Mouse (Mus musculus): Measurements from ENCODE around the gene Celsr2.
A peak's percentile ranks its signal among the peaks of the same experiment; 100 is the strongest.

Celsr2 gene

DNA sequence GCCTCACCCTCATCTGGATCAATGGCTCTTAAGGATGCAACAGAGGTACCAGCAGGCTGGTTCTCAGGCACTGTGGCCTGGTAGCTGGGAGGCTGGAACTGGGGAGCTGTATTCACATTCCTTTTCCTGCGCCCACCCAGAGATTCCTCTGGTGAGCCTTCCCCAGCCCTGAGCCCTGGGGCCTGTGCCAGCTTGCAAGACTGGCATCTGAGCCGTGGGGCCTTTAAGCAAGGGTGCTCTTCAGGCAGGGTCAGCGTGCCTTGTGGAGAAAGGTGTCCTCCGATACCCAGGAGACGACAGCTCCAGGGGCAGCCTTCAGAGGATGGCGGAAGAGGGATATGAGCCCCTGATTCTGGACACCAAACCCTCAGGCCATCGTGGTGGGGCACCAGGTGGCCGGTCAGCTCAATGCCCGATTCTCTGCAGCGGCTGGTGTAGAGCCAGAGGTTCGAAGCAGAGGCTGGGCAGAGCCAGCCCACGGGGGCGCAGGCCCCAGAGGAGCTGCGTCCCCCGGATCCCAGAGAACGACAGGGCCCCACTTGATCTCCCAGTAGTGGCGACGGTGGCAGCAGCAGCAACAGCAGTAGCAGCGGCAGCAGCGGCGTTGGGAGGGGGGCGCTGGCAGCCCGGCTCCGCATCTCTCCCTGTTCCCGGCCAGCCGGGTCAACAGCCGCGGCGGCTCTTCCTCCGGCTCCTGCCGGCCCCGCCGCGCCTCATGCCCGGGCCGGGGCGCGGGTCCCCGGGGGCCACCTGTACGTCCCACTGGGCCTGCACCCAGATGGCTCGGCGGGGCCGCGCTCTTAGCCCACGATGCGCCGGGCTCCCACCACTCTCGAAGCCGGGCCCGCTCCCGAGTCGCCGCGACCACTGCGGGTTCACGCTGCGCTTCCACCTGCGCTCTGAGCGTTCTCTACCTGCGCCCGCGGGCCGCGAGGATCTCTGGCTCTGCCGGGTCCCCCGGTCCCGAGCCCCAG is at the start of gene Celsr2:
Celsr2 (minus strand) TSS at position 696 of the 974 bp plus-strand sequence.
- no peak for DNase-seq (ENCODE audit: low spot score in 2 of 2)

DNA sequence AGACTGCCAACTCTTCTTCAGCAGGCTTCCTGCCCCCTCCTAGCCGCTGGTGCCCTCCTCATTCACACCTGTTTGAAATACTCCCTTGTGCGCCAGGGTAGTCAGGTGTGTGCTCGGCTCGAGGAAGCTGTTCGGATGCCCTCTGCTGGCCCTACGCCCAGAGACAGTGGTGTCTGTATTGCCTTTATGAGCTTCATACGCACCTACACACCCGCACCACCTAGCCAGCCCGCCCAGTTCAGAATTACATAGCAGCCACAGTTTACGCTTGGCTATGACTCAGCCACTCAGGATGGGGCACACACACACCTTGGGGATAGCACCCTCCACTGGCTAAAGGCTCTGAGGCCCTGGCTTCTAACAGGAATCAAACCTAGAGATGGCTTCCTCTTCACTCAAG is 43.5 kb upstream of the Celsr2 start:
- DNase-seq (ENCODE audit: low spot score in 2 of 2), result no peak

DNA sequence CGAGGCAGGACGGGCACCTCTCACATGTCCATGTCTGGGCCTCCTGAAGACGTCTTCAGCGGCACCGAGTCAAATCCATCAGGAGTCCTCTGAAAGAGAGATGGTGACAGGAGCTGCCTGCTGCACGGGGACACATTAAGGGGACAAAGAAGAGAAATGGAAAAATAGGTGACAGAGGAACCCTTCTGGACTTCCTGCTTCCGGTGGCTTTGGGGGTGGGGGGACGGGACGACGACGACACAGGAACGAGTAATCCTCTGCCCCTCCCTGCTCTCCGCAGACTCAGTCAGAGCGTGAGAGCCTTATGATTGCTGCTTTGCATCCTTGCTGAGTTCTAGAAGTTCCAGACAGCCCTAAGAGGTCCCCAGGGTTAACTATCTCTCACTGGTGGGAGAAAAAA is 43.0 kb upstream of the Celsr2 start:
- DNase-seq (ENCODE audit: low spot score in 2 of 2), result no peak

DNA sequence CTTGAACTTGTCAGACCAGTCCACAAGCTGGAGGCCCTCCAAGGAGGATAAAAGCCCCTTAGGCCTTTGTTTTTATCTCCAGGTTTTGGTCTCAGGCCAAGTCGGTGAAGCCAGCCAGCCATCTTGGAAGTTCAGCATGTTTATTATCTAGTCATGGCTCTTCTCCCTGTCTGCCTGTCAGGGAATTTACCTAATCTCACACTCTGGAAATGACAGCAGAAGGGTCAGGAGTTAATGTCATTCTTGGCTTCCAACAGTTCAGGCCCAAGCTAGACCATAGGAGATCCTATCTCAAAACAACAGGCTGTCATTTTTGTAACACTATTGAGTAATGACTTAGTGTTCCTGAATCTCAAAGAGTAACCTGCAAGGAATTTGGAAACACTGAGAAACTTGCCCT is 38.8 kb upstream of the Celsr2 start:
- no peak for DNase-seq (ENCODE audit: low spot score in 2 of 2)

DNA sequence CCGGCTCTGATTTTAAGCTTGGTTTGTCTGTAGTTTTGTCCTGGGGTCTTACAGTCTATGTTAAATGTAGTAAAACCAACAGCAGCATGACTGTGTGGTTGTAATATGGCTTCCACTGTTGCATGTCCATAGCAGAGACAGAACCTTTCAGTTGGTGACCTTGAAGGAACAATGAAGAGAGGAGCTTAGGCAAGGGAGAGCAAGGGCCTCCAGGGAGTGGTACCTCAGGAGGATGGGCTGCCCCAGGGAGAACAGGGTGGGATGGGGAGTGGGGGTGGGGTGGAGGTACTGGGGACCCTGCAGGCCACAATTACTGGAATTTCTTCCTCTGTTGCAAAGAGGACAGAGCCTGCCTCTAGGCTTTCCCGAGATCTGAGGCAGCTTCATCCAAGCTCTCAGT is 36.6 kb upstream of the Celsr2 start:
- DNase-seq (ENCODE audit: low spot score in 2 of 2), result no peak

DNA sequence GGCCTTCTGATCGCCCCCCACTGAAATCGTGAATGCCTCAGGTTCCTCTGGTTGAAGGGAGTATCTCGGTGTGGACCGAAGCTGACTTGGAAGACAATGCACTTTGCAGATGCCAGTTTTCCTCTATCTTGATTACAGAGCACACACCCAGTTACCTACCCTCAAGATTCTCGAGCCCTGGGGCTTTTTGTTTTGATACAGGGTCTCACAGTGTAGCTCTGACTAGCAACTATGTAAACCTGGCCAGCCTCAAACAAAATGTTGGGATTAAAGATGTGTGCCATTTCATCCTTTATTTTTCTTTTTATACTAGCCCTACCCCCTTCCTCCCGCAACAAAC is 30.0 kb upstream of the Celsr2 start:
- DNase-seq (ENCODE audit: low spot score in 2 of 2), result no peak

DNA sequence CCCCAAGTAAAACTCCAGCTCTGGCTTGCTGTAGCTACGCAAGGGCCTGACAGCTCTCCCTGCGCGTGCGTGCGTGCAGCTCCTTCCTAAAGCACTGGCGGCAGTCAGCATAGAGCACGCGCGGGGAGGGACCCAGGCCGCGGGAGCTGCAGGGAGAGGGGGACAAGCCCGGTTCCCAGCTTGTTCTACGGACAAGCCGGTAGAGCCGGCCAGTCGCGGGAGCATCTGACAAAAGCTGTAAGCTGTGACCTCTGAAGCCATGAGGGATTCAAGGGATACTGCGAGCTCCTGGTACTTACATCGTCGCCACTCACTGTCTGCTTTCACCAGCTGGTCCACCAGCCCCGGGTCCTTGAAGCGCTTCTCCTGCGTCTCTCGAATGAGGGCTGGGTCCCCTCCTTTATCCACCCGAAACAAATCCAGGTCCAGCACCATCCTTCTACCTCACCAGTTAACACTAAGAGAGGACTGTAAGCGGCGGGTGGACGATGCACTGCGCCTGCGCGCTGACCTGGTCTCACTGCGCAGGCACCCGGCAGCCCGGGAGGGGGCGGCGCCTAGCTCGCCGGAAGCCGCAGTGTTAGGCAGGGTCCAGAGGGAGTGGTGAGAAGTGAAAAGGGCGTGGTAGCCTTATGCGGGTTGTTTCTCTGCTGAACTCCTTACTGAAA is 29.5 kb upstream of the Celsr2 start, which contains the start of gene Sars:
Sars (minus strand) TSS at position 512 of the 668 bp plus-strand sequence.
- peak; percentile 61 to 90 for DNase-seq (ENCODE audit: low spot score in 2 of 2)

DNA sequence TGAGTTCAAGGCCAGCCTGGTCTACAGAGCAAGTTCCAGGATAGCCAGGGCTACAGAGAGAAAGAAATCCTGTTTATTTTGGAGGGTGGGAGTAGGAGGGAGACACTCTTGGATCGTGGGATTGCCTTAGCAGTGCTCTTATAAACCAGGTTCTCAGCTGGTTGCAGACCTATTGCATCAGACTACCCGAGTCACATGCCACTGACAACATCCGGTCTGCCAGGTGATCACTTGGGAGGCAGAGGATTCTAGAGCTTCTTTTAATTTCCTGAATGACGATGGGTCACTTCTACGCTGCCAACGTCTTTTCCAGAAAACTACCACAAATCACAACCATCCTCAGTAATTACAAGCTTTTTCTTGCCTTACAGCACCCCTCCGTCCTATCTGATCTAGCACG is 28.7 kb upstream of the Celsr2 start:
- DNase-seq (ENCODE audit: low spot score in 2 of 2), result peak in 1 of 2 experiments; percentile 47

DNA sequence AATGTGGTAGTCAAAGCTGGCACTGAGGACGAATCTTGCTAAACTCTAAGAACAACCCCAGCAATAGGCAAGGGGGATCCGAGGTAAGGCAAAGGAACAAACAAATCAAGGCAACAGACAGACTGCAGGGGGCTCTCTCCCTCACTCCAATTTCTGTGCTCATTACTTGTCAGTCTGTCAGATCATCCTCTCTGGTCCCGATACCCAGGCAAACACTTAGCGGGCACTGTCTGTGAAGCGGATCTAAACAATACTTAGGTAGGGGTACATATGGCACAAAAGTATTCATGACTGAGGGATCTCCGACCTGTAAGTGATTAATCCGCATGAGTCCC is 21.0 kb upstream of the Celsr2 start:
- DNase-seq (ENCODE audit: low spot score in 2 of 2), result no peak

DNA sequence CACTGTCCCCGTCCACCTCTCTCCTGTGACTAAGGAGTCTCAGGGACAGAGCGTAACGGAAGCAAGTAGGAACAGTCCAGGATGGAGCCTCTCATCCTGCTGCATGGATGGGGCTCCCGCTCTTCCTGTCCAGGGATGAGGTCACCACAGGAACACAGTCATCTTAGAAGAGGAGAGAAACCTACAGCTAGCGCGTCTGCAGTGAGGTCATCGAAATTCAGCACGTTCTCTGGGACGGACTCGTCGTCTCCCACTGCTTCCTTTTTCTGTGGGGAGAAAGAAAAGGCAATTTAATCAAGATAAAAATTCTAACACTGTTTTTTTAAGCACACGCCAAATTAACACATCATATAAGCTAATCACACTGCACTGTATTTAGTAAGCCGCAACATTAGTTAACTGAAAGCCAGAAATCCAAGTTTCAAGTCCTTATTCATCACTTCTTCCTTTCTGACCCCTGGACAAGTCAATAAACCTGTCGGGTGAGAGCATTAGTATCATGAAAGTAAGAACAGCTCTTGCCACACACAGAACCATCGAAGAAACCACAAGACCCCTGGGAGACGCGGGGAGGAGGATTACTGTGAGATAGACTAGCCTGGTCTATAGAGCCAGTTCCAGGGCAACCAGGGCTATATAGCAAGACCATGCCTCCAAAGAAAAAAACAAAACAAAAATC is 20.5 kb upstream of the Celsr2 start:
- DNase-seq (ENCODE audit: low spot score in 2 of 2), result no peak

DNA sequence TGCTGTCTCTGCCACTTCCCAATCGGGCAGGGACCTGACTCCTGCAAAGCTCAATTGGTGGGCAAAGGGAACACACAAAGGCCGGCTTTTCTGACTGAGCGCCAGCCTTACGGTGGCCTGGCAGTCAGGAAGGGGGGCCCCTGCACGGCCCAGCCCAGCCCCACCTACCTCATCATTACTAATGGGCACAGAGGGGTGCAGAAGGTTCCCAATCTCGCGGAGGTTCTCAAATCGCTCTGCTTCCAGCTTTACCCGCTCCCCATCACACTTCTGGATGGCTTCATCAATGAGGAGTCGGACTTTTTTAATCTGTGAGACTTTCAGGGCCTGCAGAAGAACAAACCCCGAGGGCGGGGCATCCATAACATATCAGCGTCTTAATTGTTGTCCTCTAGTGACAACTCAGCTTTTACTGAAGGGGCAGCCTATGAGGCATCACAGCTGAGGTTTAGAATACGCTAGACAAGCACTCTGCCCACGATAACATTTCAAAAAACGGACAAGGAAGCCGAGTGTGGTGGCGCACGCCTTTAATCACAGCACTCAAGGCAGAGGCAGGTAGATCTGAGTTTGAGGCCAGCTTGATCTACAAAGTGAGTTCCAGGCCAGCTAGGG is 18.6 kb upstream of the Celsr2 start:
- DNase-seq (ENCODE audit: low spot score in 2 of 2), result no peak

DNA sequence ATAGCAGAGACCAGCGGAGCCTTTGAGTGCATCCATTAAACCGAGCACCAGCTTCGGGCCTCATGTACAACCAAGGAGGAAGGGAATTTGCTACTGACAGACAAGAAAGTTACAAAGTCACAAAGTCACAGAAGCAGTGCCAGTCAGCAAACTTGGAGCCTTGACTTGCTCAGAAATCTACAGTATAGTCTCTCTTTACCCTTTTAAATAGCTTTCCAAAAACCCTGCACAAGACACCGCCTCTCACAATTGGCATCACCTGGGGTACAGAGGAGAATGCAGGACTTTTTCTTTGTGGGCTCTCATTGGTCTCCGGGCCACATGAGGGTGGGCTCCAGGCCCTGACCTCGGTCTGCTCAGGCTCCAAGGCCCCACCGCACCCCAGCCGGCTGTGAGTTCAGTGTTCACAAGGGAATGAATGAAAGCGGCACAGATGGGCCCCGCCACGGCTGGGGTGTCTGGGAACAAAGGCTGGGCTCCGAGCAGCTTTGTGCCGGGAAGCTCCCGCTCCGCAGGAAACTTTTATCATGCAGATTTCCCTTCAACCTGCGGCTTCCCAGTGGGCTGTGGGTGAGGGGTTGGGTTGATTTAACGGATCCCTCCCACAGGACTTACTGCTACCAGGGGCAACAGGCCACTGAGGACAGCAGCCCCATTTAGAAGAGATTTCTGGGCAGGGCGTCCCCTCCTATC is 18.0 kb upstream of the Celsr2 start:
- no peak for DNase-seq (ENCODE audit: low spot score in 2 of 2)

DNA sequence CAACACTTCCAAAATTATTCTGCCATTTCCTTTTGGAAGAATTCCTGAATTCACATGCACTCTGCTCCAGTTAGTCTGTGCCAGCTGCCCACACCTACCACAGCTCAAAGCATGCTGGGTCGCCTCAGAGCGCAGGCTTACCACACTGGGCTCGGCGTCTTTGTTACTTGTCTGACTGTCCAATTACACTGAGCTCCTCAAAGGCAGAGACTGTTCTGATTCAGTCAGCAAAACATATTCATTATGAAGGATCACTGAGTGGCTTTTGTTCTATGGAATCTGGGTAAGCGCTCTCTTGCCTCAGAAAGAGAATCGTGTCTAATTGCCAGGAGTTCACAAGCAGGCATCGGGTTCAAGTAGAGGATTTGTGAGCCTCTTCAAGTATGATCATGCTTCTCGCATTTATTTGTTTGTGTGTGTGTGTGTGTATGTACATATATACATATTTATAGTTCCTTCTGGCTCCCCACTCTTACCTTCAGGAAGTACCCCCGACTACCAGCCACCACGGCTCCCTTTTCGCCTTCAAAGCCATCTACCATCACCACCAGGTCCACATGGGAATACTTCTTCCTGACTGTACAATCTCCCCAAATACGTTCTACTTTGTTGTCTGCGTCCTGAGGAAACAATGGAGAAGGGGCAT is 17.3 kb upstream of the Celsr2 start:
- peak in 1 of 2 experiments; percentile 45 for DNase-seq (ENCODE audit: low spot score in 2 of 2)

DNA sequence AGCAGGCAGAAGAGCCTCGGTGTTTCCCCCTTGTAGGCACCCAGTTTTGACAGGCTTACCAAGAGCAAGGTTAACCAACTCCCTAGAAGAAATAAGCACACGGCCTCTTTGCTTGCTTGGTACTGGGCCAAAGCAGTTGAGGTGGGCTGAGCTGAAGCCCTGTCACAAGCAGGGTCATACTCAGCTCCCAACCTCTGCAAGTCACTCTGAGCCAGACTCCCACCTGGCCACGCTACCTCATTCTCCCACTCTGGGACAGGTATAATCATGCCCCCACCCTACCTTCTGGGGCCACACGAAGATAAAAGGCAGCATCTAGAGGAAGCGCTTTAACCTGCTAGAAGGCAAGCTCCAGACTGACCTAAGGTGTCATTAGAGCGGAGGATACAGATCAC is 10.3 kb upstream of the Celsr2 start:
- no peak for DNase-seq (ENCODE audit: low spot score in 2 of 2)

DNA sequence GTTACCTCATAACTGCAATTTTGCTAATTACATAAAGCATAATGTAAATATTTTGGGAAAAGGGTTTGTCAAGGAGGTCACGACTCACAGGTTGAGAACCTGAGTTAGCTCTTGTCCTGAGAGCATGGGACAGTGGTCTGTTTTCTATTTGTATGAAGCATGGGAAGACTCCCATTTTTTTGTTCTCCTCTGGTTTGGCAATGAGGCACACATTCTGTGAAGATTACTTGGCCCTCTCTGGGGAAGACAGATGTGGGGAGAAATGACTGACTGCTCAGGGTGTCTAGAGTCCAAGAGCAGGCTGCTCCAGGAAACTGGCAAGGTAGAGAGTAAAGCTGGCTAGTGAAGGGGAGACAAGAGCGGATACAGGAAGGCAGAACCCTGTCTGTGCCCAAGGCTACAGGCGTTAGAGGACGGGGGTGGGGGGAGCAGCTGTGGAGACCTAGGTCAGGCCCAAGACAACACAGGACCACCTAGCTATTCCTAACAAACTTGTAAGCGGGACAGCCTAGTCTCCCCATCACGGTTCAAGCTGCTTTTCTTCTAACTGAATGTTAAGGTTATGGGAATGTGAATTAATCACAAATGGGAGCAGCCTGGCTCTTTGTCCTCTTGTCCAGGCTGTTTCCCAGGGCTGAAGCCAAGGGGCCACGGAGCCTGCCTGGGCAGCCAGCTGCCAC is 9.7 kb upstream of the Celsr2 start:
- no peak for DNase-seq (ENCODE audit: low spot score in 2 of 2)

DNA sequence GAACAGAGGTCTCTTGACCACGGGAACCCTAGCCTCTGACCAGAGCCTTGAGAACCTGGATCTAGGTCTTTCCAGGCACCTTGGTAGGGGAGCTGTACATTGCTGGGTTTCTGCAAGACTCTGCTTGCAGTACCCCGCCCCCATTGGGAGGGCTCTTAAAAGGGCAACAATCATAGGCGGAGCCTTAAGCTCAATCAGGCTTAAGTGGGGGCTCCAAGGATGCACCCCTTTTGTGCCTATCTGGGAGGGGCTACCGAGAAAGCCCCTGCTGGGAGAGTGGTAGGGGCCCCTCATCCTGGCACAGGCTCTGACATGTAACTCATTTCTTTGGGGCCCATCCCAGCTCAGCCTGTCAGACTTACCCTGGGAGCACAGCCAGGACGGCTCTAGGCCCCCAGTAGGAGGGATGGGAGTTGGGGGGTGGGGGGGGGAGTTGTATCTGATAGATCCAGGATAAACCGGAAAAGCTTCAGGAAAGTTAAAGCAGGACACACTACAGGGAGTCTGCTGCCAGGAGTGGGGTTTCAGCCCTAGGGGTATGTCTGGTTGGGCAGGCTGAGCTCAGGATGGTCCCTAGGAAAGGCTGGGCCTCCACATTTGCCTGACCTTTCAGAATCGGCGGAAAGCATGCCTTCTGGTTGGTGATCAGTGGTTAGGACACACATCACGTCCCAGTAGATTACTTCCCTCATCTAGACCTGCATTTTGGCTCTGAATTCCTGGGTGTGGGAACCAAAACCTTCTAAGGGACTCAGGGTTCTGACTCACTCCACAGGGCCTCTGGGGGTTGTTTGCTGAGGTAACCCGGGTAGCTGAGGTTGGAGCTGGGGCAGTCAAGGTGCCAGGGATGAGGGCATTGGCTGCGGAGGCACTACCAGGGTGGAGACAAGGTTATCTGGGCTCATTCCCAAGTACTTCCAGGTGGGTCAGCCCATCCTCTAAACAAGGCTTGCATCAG is 8.8 kb upstream of the Celsr2 start:
- DNase-seq (ENCODE audit: low spot score in 2 of 2), result peak in 1 of 2 experiments; percentile 62

DNA sequence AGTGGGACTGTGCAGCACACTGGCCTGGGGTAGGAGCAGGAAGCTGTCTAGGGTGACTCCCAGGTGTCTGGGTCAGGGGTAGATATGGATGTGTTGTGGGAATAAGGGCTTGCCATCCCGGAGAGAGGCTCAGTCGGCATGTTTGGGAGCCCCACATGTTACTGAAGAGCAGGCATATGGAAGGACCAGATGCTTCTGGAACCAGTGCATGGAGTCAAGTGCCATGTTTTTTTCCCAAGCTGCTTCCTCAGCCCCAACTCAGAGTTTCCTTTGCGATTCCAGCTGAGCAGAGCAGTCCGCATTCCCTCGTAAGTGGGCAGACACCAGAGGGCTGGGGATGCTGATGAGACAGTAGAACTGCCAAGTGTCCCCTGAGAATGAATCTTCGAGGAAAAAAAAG is 7.7 kb upstream of the Celsr2 start:
- peak in 1 of 2 experiments; percentile 51 for DNase-seq (ENCODE audit: low spot score in 2 of 2)

DNA sequence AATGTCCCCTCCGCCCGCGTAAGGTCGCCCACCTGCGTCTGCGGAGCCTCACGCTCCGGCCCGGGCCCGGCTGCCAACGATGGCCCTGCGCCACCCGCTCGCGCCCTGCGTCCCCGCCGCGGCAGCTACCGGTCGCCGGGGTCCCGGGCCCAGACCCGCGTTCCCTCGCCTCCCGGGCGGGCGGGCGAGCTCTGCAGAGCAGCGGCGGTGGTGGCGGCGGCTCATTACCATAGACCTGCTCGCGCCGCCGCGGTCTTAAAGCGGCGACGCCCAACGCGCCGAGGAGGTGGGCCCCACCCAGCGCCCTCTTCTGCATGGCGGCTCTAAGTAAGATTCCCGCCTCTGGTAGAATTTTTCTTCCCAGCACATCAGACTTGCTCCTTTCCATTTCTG is 475 bp upstream of the Celsr2 start:
- peak in 1 of 2 experiments; percentile 80 for DNase-seq (ENCODE audit: low spot score in 2 of 2)

DNA sequence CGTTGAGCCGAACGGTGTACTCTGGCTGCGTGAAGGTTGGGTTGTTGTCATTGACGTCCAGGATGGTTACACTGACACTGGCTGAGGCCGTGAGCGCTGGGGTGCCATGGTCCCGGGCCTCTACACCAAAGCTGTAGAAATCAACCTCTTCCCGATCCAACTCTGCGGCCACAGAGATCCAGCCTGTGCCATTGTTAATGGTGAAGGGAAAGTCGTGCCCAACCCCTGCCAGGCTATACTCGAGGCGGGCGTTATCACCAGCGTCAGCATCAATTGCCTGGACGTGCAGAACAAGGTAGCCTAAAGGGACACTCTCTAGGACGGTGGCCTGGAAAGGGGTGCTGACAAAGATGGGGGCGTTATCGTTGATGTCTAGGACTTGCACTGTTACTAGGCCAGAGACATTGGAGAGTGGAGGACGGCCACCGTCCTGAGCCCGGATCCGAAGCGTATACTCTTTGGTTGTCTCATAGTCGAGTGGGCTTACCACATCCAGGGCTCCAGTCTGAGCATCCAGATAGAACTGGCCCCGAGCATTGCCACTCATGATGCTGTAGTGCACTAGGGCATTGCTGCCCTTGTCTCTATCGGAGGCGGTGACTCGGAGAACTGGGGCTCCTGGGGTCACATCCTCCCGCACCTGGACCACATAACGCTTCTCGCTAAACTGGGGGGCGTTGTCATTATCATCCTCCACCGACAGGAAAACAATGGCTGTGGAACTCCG is 1.6 kb downstream of the Celsr2 start:
- DNase-seq (ENCODE audit: low spot score in 2 of 2), result no peak

Measured in left cerebral cortex, adult 9 months (tissue).